Mouse (Mus musculus): Measurements from ENCODE around the gene Arl6ip1.
A peak's percentile ranks its signal among the peaks of the same experiment; 100 is the strongest.
"Not testable (repeated sequence)": the region's sequence is repeated elsewhere in the genome, so short reads cannot be mapped to it uniquely, and the experiment has no call there.

Arl6ip1 gene

DNA sequence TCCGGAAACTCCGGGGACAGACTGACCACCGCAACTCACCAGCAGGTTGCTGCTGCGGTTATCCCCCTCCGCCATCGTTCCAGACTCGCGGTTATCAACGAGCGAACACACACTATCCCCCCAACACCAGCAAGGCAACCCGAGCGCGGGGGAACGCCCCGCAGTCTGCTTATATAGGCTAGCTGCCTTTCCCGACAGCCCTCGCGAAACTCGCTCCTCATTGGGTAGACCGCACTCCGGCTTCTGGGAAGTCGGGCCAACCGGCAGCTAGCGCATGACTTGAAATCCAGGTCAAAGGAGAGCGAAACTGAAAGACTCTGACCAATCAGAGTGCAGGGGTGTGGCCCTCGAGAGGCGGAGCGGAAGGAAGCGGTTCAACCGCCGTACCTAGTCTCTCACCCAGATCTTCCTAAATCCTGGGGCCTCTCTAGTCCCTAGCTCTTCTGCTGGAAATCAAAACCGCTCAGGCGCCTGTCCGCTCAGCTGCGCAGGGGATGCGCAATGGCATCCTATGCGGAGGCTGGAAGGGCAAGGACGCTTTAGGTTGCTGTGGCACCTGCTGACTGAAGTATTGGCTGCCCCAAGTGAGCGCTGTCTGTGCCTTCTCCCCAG lies at the start of gene Arl6ip1:
Gene Arl6ip1, minus strand, starts transcription at position 233 of the 612 bp plus-strand sequence.
- DNase-seq (ENCODE audit: low read depth, low spot score), result peak; percentile 96

- DNase-seq (ENCODE audit: low read depth, low spot score), result no peak
Measured at GRCm38 (mm10) chr7:118175821-118176355, 46.4 kb upstream of the Arl6ip1 start.

DNA sequence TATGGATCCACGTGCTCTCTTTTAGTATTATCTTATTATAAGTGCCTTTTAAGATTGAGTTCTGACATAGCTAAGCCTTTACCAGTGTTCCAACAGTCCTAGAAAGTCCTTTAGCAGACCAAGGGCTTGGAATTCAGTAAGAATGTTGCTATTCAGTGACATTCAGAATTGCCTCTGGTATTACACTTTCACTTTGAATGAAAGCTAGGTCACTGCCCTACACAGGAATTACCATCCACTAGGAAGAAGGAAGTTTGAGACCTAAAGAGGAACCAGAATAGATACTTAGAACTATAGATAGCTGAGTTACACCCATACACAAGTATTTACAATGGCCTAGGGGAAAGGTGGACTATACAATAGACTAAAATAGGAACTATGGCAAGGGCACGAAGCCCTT lies 40.7 kb upstream of the Arl6ip1 start:
- not testable (repeated sequence) for DNase-seq (ENCODE audit: low read depth, low spot score)

DNA sequence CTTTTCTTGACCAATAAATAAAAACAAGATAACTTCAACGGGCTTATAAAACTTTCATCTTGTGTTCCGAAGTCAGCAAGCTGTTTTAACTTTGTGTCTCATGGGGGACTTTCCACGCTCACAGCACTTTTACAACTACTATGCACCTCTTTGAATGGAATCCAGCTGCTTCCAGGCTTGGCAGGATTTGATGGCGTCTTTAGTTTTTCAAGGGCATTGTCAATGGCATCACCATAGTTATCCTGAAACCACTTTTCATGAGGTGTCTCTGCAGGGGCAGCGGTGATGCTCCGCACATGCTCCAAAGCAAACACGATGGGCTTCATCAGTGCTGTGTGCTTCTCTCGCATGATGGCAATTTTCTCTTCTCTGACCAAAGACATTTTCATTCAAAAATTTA lies 33.5 kb upstream of the Arl6ip1 start:
- DNase-seq (ENCODE audit: low read depth, low spot score), result no peak

DNA sequence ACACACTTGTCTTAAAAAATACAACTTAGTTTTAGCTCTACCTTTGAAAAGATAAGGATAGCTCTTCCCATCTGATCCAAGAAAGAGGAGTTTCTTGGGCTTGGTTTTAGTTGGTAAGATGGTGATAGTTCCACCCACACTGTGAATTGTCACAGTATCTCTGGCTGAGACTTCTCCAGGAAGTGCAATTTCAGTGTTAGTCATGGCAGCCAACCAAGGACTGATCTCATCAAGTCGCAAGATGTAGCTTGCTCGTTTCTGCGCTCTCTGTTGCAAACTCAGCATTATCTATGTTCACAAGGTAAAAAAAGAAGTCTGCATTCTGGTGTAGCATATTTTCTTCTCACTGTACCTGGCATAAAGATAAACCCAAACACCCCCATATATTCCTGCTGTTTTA lies 30.7 kb upstream of the Arl6ip1 start:
- DNase-seq (ENCODE audit: low read depth, low spot score), result no peak

- no peak for DNase-seq (ENCODE audit: low read depth, low spot score)
Measured at GRCm38 (mm10) chr7:118156461-118156860, 27.0 kb upstream of the Arl6ip1 start.

- DNase-seq (ENCODE audit: low read depth, low spot score), result no peak
Measured at GRCm38 (mm10) chr7:118154150-118154549, 24.7 kb upstream of the Arl6ip1 start.

GRCm38 (mm10) chr7:118143602-118144001 lies 14.1 kb upstream of the Arl6ip1 start:
- no peak for DNase-seq (ENCODE audit: low read depth, low spot score)

GRCm38 (mm10) chr7:118143123-118143522 lies 13.7 kb upstream of the Arl6ip1 start:
- no peak for DNase-seq (ENCODE audit: low read depth, low spot score)

DNA sequence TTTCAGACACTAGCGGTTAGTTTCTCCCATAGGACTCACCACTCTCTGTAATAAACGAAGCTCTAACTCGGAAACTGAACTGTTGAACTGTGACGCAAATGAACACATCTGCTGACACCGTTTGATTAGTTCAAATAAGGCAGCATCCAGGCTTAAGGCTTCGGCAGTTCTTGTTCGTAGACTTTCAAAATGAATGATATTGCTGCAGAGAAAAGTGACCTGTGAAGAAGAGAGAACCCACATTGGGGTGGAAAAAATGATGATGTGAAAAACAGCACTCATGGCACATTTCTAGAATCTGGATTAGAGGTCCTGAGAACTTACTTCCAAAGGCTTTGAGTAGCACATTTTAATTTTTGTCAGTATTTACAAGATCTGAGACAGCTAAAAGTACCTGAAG lies 11.8 kb upstream of the Arl6ip1 start:
- DNase-seq (ENCODE audit: low read depth, low spot score), result no peak

- DNase-seq (ENCODE audit: low read depth, low spot score), result no peak
Measured at GRCm38 (mm10) chr7:118135128-118135527, 5.7 kb upstream of the Arl6ip1 start.

- DNase-seq (ENCODE audit: low read depth, low spot score), result no peak
Measured at GRCm38 (mm10) chr7:118128925-118129429, 485 bp downstream of the Arl6ip1 start.

GRCm38 (mm10) chr7:118126219-118126875 lies 3.1 kb downstream of the Arl6ip1 start:
- no peak for DNase-seq (ENCODE audit: low read depth, low spot score)

GRCm38 (mm10) chr7:118125736-118126135 lies 3.7 kb downstream of the Arl6ip1 start:
- DNase-seq (ENCODE audit: low read depth, low spot score), result no peak

DNA sequence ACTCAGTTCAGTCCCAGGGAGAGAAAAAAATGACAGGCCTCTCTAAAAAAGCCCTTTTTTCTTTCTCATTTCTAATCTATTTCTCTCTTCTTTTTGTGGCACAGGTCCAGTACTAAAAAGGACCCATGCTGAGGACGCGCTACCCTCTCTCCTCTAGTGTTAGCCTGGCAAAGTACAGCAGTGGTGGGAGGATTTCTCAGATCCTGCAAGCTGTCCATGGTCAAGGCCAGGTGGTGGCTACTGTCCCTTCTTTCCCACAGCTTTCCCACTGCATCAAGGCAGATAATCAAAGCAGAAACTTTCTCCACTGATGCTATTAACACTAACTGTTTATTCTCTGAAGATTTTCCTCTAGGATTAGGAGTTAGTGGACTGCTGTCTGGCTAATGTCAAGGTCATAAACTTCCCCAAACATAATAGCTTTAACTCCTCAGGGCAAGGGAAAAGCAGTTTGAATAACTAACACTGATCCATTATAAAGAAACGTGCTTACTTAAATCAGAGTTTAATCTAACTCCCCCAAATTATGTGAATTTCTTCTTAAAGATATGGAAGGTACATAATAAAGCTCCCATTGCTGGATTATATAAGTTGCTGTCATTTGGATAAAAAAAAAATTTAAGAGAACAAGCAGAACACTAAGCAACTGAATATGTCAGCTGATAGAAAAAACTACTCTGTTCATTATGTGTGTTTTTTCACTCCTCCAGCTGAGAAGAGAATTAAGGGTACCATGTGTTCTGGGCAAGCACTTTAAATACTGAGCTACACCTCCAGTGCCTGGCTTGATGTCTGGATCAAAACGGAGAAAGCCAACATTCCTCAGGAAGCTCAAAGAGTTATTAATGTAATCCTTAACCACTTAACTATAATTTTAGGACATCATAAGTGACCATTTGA lies 5.7 kb downstream of the Arl6ip1 start:
- DNase-seq (ENCODE audit: low read depth, low spot score), result no peak

GRCm38 (mm10) chr7:118122235-118122634 lies 7.2 kb downstream of the Arl6ip1 start:
- no peak for DNase-seq (ENCODE audit: low read depth, low spot score)

GRCm38 (mm10) chr7:118120654-118121053 lies 8.8 kb downstream of the Arl6ip1 start:
- DNase-seq (ENCODE audit: low read depth, low spot score), result no peak

- no peak for DNase-seq (ENCODE audit: low read depth, low spot score)
Measured at GRCm38 (mm10) chr7:118119946-118120345, 9.5 kb downstream of the Arl6ip1 start.

GRCm38 (mm10) chr7:118119142-118119541 lies 10.3 kb downstream of the Arl6ip1 start:
- DNase-seq (ENCODE audit: low read depth, low spot score), result no peak

- no peak for DNase-seq (ENCODE audit: low read depth, low spot score)
Measured at GRCm38 (mm10) chr7:118118426-118118825, 11.0 kb downstream of the Arl6ip1 start.

- DNase-seq (ENCODE audit: low read depth, low spot score), result no peak
Measured at GRCm38 (mm10) chr7:118117539-118118210, 11.8 kb downstream of the Arl6ip1 start.
